Mouse (Mus musculus): ENCODE results near the gene Rab3b. TPM values are rescaled to one million over a fixed set of nuclear protein-coding genes. Genes with fewer than 3 reads are reported as not detected.

Gene Rab3b
- polyA plus RNA-seq, 2 experiments = 1.3 to 2.2 TPM

DNA sequence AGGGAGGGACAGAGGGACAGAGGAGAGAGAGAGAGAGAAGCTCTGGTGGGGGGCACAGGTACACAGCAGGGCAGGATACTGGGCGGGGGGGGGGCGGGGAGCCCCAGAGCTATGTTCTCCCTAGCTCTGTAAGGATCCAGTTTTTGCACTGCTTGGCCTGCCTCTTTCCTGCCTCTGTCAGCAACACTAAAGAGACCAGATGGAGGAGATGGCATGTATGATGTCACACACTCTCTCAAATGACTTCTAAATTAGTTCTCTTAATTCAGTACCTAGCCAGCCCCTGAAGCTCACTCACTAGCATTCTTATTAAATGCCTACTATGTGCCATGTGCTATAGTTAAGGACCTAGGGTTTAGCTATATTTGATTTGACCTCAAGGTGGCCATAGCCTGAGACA lies 33.0 kb downstream of the Rab3b start:
- H3K4me2 ChIP-seq (ENCODE audit: low read depth) = no peak overlapping the region
- ATAC-seq (ENCODE audit: insufficient read depth) = no peak
- no peak overlapping the region for H3K9ac ChIP-seq (replicated peaks)
- H3K4me1 ChIP-seq (replicated peaks; ENCODE audit: control insufficient read depth in 2 of 2, insufficient read depth in 2 of 2, low read length in 1 of 2) = no peaks in the 10 kb centered on the region; a peak in 1 of 4 replicates
- TF ChIP-seq EP300 (IDR thresholded peaks at IDR 0.05; ENCODE audit: low read depth) = no peak
- no peak for TF ChIP-seq CTCF (IDR thresholded peaks at IDR 0.05; ENCODE audit: low read depth)
- 66% methylated on average over 2 of the region's 2 CpGs for WGBS (ENCODE audit: insufficient replicate concordance)
- no peak overlapping the region for H3K4me3 ChIP-seq (ENCODE audit: insufficient read depth in 1 of 2, low read depth in 2 of 2, low read length in 2 of 2)
- H3K9me3 ChIP-seq (ENCODE audit: control insufficient read depth, low read length) = no peaks in the 10 kb centered on the region
- DNase-seq (ENCODE audit: low read depth in 3 of 3, low spot score in 3 of 3) = no peak
- no peak overlapping the region for H3K27ac ChIP-seq
- H3K36me3 ChIP-seq (replicated peaks; ENCODE audit: control insufficient read depth, insufficient read depth, low read depth) = no peaks in the 10 kb centered on the region
- H3K27me3 ChIP-seq (ENCODE audit: control insufficient read depth, insufficient read depth, low read length) = no peaks in the 10 kb centered on the region

DNA sequence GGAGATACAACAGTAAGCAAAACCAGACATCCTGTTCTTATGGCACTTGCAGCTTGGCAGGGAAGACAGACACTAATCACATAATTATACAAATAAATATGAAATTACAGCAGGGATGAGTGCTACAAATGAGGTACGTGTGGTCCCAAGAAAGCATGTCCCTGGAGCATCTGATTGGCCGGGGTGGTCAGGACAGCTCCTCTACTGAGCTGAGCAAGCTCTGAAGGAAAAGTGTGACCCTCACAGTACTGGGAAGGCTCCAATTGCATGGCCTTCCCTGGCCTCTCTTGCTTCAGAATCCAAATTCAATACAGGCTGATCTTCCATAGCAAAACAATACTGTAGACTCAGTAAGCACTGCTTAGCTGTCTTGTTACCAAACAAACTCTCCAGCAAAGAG lies 34.3 kb downstream of the Rab3b start:
- no peaks in the 10 kb centered on the region for H3K9me3 ChIP-seq (ENCODE audit: control insufficient read depth, low read length)
- WGBS (ENCODE audit: insufficient replicate concordance) = 59% methylated on average over 2 of the region's 2 CpGs
- no peak overlapping the region for H3K4me3 ChIP-seq (ENCODE audit: insufficient read depth in 1 of 2, low read depth in 2 of 2, low read length in 2 of 2)
- no peaks in the 10 kb centered on the region for H3K36me3 ChIP-seq (replicated peaks; ENCODE audit: control insufficient read depth, insufficient read depth, low read depth)
- no peak overlapping the region for H3K4me2 ChIP-seq (ENCODE audit: low read depth)
- no peaks in the 10 kb centered on the region for H3K27me3 ChIP-seq (ENCODE audit: control insufficient read depth, insufficient read depth, low read length)
- no peak overlapping the region for H3K27ac ChIP-seq
- DNase-seq (ENCODE audit: low read depth in 3 of 3, low spot score in 3 of 3) = no peak
- ATAC-seq (ENCODE audit: insufficient read depth) = no peak
- peaks cover 0 to 3% of the 10 kb centered on the region in 2 experiments; a peak in 1 of 4 replicates for H3K4me1 ChIP-seq (replicated peaks; ENCODE audit: control insufficient read depth in 2 of 2, insufficient read depth in 2 of 2, low read length in 1 of 2)
- H3K9ac ChIP-seq (replicated peaks) = no peak overlapping the region
- TF ChIP-seq CTCF (IDR thresholded peaks at IDR 0.05; ENCODE audit: low read depth) (no peak), EP300 (IDR thresholded peaks at IDR 0.05; ENCODE audit: low read depth) (no peak)

GRCm38 (mm10) chr4:108914391-108914790 lies 35.5 kb downstream of the Rab3b start:
- Histone ChIP-seq H3K27me3 (ENCODE audit: control insufficient read depth, insufficient read depth, low read length) (no peaks in the 10 kb centered on the region), H3K9me3 (ENCODE audit: control insufficient read depth, low read length) (no peaks in the 10 kb centered on the region), H3K27ac (no peak overlapping the region), H3K4me1 (replicated peaks; ENCODE audit: control insufficient read depth in 2 of 2, insufficient read depth in 2 of 2, low read length in 1 of 2) (peaks cover 0 to 3% of the 10 kb centered on the region in 2 experiments; a peak in 1 of 4 replicates), H3K36me3 (replicated peaks; ENCODE audit: control insufficient read depth, insufficient read depth, low read depth) (no peaks in the 10 kb centered on the region), H3K9ac (replicated peaks) (no peak overlapping the region), H3K4me3 (ENCODE audit: insufficient read depth in 1 of 2, low read depth in 2 of 2, low read length in 2 of 2) (no peak overlapping the region), H3K4me2 (ENCODE audit: low read depth) (no peak overlapping the region)
- ATAC-seq (ENCODE audit: insufficient read depth) = no peak
- WGBS (ENCODE audit: insufficient replicate concordance) = 47% methylated on average over 6 of the region's 6 CpGs
- no peak for DNase-seq (ENCODE audit: low read depth in 3 of 3, low spot score in 3 of 3)
- TF ChIP-seq EP300 (IDR thresholded peaks at IDR 0.05; ENCODE audit: low read depth) = no peak
- no peak for TF ChIP-seq CTCF (IDR thresholded peaks at IDR 0.05; ENCODE audit: low read depth)

- H3K27ac ChIP-seq = no peak overlapping the region
- WGBS (ENCODE audit: insufficient replicate concordance) = 43% methylated on average over 11 of the region's 11 CpGs
- no peaks in the 10 kb centered on the region for H3K36me3 ChIP-seq (replicated peaks; ENCODE audit: control insufficient read depth, insufficient read depth, low read depth)
- no peak overlapping the region for H3K4me2 ChIP-seq (ENCODE audit: low read depth)
- no peak for ATAC-seq (ENCODE audit: insufficient read depth)
- no peak for TF ChIP-seq EP300 (IDR thresholded peaks at IDR 0.05; ENCODE audit: low read depth)
- TF ChIP-seq CTCF (IDR thresholded peaks at IDR 0.05; ENCODE audit: low read depth) = no peak
- H3K9ac ChIP-seq (replicated peaks) = no peak overlapping the region
- no peak overlapping the region for H3K4me3 ChIP-seq (ENCODE audit: insufficient read depth in 1 of 2, low read depth in 2 of 2, low read length in 2 of 2)
- H3K27me3 ChIP-seq (ENCODE audit: control insufficient read depth, insufficient read depth, low read length) = no peaks in the 10 kb centered on the region
- DNase-seq (ENCODE audit: low read depth in 3 of 3, low spot score in 3 of 3) = no peak
- H3K4me1 ChIP-seq (replicated peaks; ENCODE audit: control insufficient read depth in 2 of 2, insufficient read depth in 2 of 2, low read length in 1 of 2) = peaks cover 0 to 3% of the 10 kb centered on the region in 2 experiments; a peak in 1 of 4 replicates
- H3K9me3 ChIP-seq (ENCODE audit: control insufficient read depth, low read length) = no peaks in the 10 kb centered on the region
Measured at GRCm38 (mm10) chr4:108915101-108915500, 36.2 kb downstream of the Rab3b start.

DNA sequence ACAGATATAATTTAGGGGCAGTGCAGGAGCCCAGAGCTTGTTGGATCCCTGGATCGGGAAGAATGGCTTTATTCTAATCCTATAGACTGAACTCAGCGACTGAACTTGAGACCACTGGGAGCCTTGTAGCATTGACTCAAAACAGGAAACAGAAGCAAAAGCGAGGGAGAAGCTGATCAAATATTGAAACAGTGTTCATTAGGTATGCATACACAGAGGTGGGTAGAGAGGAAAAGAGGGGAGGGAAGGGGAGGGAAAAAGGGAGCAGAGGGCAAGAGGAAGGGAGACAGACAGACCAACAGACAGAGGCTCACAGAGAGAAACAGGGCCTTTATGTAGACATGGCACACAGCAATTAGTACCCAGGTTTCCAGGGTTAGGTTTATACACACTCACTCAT lies 38.8 kb downstream of the Rab3b start:
- TF ChIP-seq CTCF (IDR thresholded peaks at IDR 0.05; ENCODE audit: low read depth) (no peak), EP300 (IDR thresholded peaks at IDR 0.05; ENCODE audit: low read depth) (no peak)
- Histone ChIP-seq H3K4me2 (ENCODE audit: low read depth) (no peak overlapping the region), H3K4me3 (ENCODE audit: insufficient read depth in 1 of 2, low read depth in 2 of 2, low read length in 2 of 2) (no peak overlapping the region), H3K27ac (no peak overlapping the region), H3K27me3 (ENCODE audit: control insufficient read depth, insufficient read depth, low read length) (no peaks in the 10 kb centered on the region), H3K9ac (replicated peaks) (no peak overlapping the region), H3K36me3 (replicated peaks; ENCODE audit: control insufficient read depth, insufficient read depth, low read depth) (no peaks in the 10 kb centered on the region), H3K4me1 (replicated peaks; ENCODE audit: control insufficient read depth in 2 of 2, insufficient read depth in 2 of 2, low read length in 1 of 2) (peaks cover 0 to 3% of the 10 kb centered on the region in 2 experiments; a peak in 1 of 4 replicates), H3K9me3 (ENCODE audit: control insufficient read depth, low read length) (no peaks in the 10 kb centered on the region)
- WGBS (ENCODE audit: insufficient replicate concordance) = 46% methylated on average over 3 of the region's 3 CpGs
- ATAC-seq (ENCODE audit: insufficient read depth) (no peak), DNase-seq (ENCODE audit: low read depth in 3 of 3, low spot score in 3 of 3) (no peak)

All from liver, embryonic 14.5 days (tissue).